Mouse (Mus musculus) midbrain, embryonic 13.5 days (tissue): ENCODE data around the gene Gm42417. TPM values are rescaled to one million over a fixed set of nuclear protein-coding genes. Genes with fewer than 3 reads are reported as not detected.

Experiments used
- ATAC-seq: fragments of 200-750 bp; cut with Nextera tagmentation; 2 replicates; pipeline ENCODE4 v1.8.0; 2017; ENCODE audit warnings: mild to moderate bottlenecking, moderate TSS enrichment, moderate library complexity
- H3K27ac ChIP-seq: fragments of 300-500 bp; sonication (generic); 2 replicates; pipeline ENCODE4 v1.5.1; 2015; ENCODE audit warnings: inconsistent platforms, mild to moderate bottlenecking, moderate library complexity
- H3K27me3 ChIP-seq: fragments of 300-500 bp; sonication (generic); 2 replicates; pipeline ENCODE4 v1.6.1; 2015; ENCODE audit warnings: mild to moderate bottlenecking, inconsistent platforms
- H3K36me3 ChIP-seq: fragments of 300-500 bp; sonication (generic); 2 replicates; pipeline ENCODE4 v1.6.1; 2015; ENCODE audit warnings: mild to moderate bottlenecking, inconsistent platforms
- H3K4me1 ChIP-seq: fragments of 300-500 bp; sonication (generic); replicated peaks from 2 replicates; pipeline ENCODE4 v1.6.1; 2015; ENCODE audit warnings: inconsistent platforms
- H3K4me2 ChIP-seq: fragments of 300-500 bp; sonication (generic); replicated peaks from 2 replicates; pipeline ENCODE4 v1.6.1; 2015; ENCODE audit warnings: moderate library complexity, mild to moderate bottlenecking, inconsistent platforms
- H3K4me3 ChIP-seq: fragments of 300-500 bp; sonication (generic); replicated peaks from 2 replicates; pipeline ENCODE4 v1.5.1; 2015; ENCODE audit warnings: mild to moderate bottlenecking, inconsistent platforms
- H3K9ac ChIP-seq: fragments of 300-500 bp; sonication (generic); replicated peaks from 2 replicates; pipeline ENCODE4 v1.6.1; 2015; ENCODE audit warnings: mild to moderate bottlenecking, inconsistent platforms
- H3K9me3 ChIP-seq: fragments of 300-500 bp; sonication (generic); 2 replicates; pipeline ENCODE4 v1.6.1; 2016; ENCODE audit warnings: mild to moderate bottlenecking, inconsistent platforms
- WGBS: fragments of 180-500 bp; shearing (Covaris S2); methylation state at CpG from one replicate; pipeline ENCODE4 v1.1.7; 2015; 5-methylcytosine and 5-hydroxymethylcytosine counted together
- polyA plus RNA-seq: library from polyadenylated mRNA; unstranded; fragments of >200 nt; fragmentation: Nextera tagmentation; extraction: Ambion mirVana; gene quantifications from 2 replicates; pipeline ENCODE4 v1.2.1, GENCODE M21; 2015

Gm42417 gene
- polyA plus RNA-seq, 1 experiment from 2014 or later, result not detected

- Histone ChIP-seq H3K9me3 (no peaks in the 10 kb centered on the region), H3K4me3 (peak within 1 kb of the TSS; percentile 95), H3K36me3 (peaks cover 16% of the 10 kb centered on the region), H3K27me3 (no peaks in the 10 kb centered on the region), H3K9ac (peak within 1 kb of the TSS; percentile 86), H3K4me2 (peak within 1 kb of the TSS; percentile 97), H3K27ac (peak within 1 kb of the TSS; percentile 99), H3K4me1 (peaks cover 34% of the 10 kb centered on the region)
- peak; percentile 97 for ATAC-seq
- WGBS, result 2% methylated on average over 40 of the region's 51 CpGs
Observed at GRCm38 (mm10) chr1:36511289-36512021, 27.8 kb downstream of the Gm42417 start, which contains the start of gene Cnnm3. Gene Cnnm3, plus strand, starts transcription at chr1:36511867.

- WGBS, result 92% methylated on average over 5 of the region's 5 CpGs
- H3K4me2 ChIP-seq, result no peak overlapping the region
- no peak overlapping the region for H3K9ac ChIP-seq
- no peak overlapping the region for H3K4me3 ChIP-seq
- peaks cover 6% of the 10 kb centered on the region for H3K4me1 ChIP-seq
- ATAC-seq, result no peak
- no peak overlapping the region for H3K27ac ChIP-seq
- H3K27me3 ChIP-seq, result no peaks in the 10 kb centered on the region
- H3K36me3 ChIP-seq, result peaks cover 15% of the 10 kb centered on the region
- no peaks in the 10 kb centered on the region for H3K9me3 ChIP-seq
Observed at GRCm38 (mm10) chr1:36508238-36508637, 31.0 kb downstream of the Gm42417 start.

- Histone ChIP-seq H3K27me3 (no peaks in the 10 kb centered on the region), H3K9ac (no peak overlapping the region), H3K27ac (no peak overlapping the region), H3K4me2 (no peak overlapping the region), H3K4me1 (no peaks in the 10 kb centered on the region), H3K36me3 (peaks cover 17% of the 10 kb centered on the region), H3K4me3 (no peak overlapping the region), H3K9me3 (no peaks in the 10 kb centered on the region)
- 0 out of 2 replicates have a peak, but pooled peaks have one; percentile 44 for ATAC-seq
- 5% methylated on average over 3 of the region's 3 CpGs for WGBS
Observed at GRCm38 (mm10) chr1:36501261-36501660, 38.0 kb downstream of the Gm42417 start.

- peaks cover 3% of the 10 kb centered on the region; the same call in 1 of the 2 replicates for H3K4me1 ChIP-seq
- H3K9me3 ChIP-seq, result no peaks in the 10 kb centered on the region
- ATAC-seq, result no peak
- H3K4me3 ChIP-seq, result no peak overlapping the region
- WGBS, result 61% methylated on average over 2 of the region's 2 CpGs
- H3K9ac ChIP-seq, result no peak overlapping the region
- no peak overlapping the region for H3K4me2 ChIP-seq
- H3K27me3 ChIP-seq, result no peaks in the 10 kb centered on the region
- no peak overlapping the region for H3K27ac ChIP-seq
- H3K36me3 ChIP-seq, result peaks cover 15% of the 10 kb centered on the region; the same call in 1 of the 2 replicates
Observed at GRCm38 (mm10) chr1:36497312-36497711, 41.9 kb downstream of the Gm42417 start.

- Histone ChIP-seq H3K9me3 (no peaks in the 10 kb centered on the region), H3K27me3 (no peaks in the 10 kb centered on the region), H3K4me2 (no peak overlapping the region), H3K27ac (no peak overlapping the region), H3K4me1 (peaks cover 5% of the 10 kb centered on the region; the same call in 1 of the 2 replicates), H3K4me3 (no peak overlapping the region), H3K36me3 (peaks cover 15% of the 10 kb centered on the region; the same call in 1 of the 2 replicates), H3K9ac (no peak overlapping the region)
- WGBS, result 68% methylated on average over 2 of the region's 2 CpGs
- no peak for ATAC-seq
Observed at GRCm38 (mm10) chr1:36496719-36497118, 42.5 kb downstream of the Gm42417 start.

- H3K4me2 ChIP-seq, result no peak overlapping the region
- no peaks in the 10 kb centered on the region for H3K9me3 ChIP-seq
- peaks cover 8% of the 10 kb centered on the region; the same call in 1 of the 2 replicates for H3K4me1 ChIP-seq
- 87% methylated on average over 6 of the region's 6 CpGs for WGBS
- ATAC-seq, result no peak
- no peak overlapping the region for H3K27ac ChIP-seq
- no peaks in the 10 kb centered on the region for H3K27me3 ChIP-seq
- peaks cover 3% of the 10 kb centered on the region; the same call in 1 of the 2 replicates for H3K36me3 ChIP-seq
- H3K9ac ChIP-seq, result no peak overlapping the region
- no peak overlapping the region for H3K4me3 ChIP-seq
Observed at GRCm38 (mm10) chr1:36493299-36493698, 45.9 kb downstream of the Gm42417 start.

GRCm38 (mm10) chr1:36492416-36493139 is 46.7 kb downstream of the Gm42417 start:
- H3K36me3 ChIP-seq, result no peaks in the 10 kb centered on the region
- H3K4me3 ChIP-seq, result no peak overlapping the region
- H3K4me2 ChIP-seq, result no peak overlapping the region
- H3K27ac ChIP-seq, result no peak overlapping the region
- peaks cover 8% of the 10 kb centered on the region; the same call in 1 of the 2 replicates for H3K4me1 ChIP-seq
- no peak overlapping the region for H3K9ac ChIP-seq
- 42% methylated on average over 9 of the region's 9 CpGs for WGBS
- no peaks in the 10 kb centered on the region for H3K27me3 ChIP-seq
- H3K9me3 ChIP-seq, result no peaks in the 10 kb centered on the region
- 0 out of 2 replicates have a peak, but pooled peaks have one; percentile 50 for ATAC-seq

- Histone ChIP-seq H3K9ac (no peak overlapping the region), H3K27ac (no peak overlapping the region), H3K27me3 (no peaks in the 10 kb centered on the region), H3K4me1 (peaks cover 8% of the 10 kb centered on the region; the same call in 1 of the 2 replicates), H3K9me3 (no peaks in the 10 kb centered on the region), H3K36me3 (no peaks in the 10 kb centered on the region), H3K4me2 (no peak overlapping the region), H3K4me3 (no peak overlapping the region)
- ATAC-seq, result no peak
- 69% methylated on average over 6 of the region's 6 CpGs for WGBS
Observed at GRCm38 (mm10) chr1:36489661-36490060, 49.6 kb downstream of the Gm42417 start.

- Histone ChIP-seq H3K27me3 (no peaks in the 10 kb centered on the region), H3K9me3 (no peaks in the 10 kb centered on the region), H3K4me1 (0 out of 2 replicates have a peak, but pooled peaks cover 3% of the 10 kb centered on the region), H3K36me3 (no peaks in the 10 kb centered on the region), H3K4me3 (no peak overlapping the region), H3K9ac (no peak overlapping the region), H3K4me2 (no peak overlapping the region), H3K27ac (no peak overlapping the region)
- no peak for ATAC-seq
- 50% methylated on average over 9 of the region's 9 CpGs for WGBS
Observed at GRCm38 (mm10) chr1:36487111-36487510, 52.1 kb downstream of the Gm42417 start.

GRCm38 (mm10) chr1:36485080-36485479 is 54.1 kb downstream of the Gm42417 start:
- no peaks in the 10 kb centered on the region for H3K27me3 ChIP-seq
- no peak overlapping the region for H3K4me2 ChIP-seq
- H3K9me3 ChIP-seq, result no peaks in the 10 kb centered on the region
- H3K9ac ChIP-seq, result no peak overlapping the region
- no peaks in the 10 kb centered on the region for H3K36me3 ChIP-seq
- ATAC-seq, result no peak
- no peak overlapping the region for H3K4me3 ChIP-seq
- H3K27ac ChIP-seq, result no peak overlapping the region
- 88% methylated on average over 7 of the region's 7 CpGs for WGBS
- 0 out of 2 replicates have a peak, but pooled peaks cover 3% of the 10 kb centered on the region for H3K4me1 ChIP-seq

GRCm38 (mm10) chr1:36483825-36484224 is 55.4 kb downstream of the Gm42417 start:
- Histone ChIP-seq H3K27ac (no peak overlapping the region), H3K4me1 (no peaks in the 10 kb centered on the region), H3K9ac (no peak overlapping the region), H3K9me3 (no peaks in the 10 kb centered on the region), H3K27me3 (no peaks in the 10 kb centered on the region), H3K4me2 (no peak overlapping the region), H3K4me3 (no peak overlapping the region), H3K36me3 (no peaks in the 10 kb centered on the region)
- 73% methylated on average over 4 of the region's 4 CpGs for WGBS
- no peak for ATAC-seq
